Mouse (Mus musculus): ENCODE measurements around the gene Myo1e. TPM values are rescaled to one million over a fixed set of nuclear protein-coding genes. Genes with fewer than 3 reads are reported as not detected.

The Myo1e gene
- polyA plus RNA-seq, 1 experiment from 2014 or later, result 20.6 TPM

DNA sequence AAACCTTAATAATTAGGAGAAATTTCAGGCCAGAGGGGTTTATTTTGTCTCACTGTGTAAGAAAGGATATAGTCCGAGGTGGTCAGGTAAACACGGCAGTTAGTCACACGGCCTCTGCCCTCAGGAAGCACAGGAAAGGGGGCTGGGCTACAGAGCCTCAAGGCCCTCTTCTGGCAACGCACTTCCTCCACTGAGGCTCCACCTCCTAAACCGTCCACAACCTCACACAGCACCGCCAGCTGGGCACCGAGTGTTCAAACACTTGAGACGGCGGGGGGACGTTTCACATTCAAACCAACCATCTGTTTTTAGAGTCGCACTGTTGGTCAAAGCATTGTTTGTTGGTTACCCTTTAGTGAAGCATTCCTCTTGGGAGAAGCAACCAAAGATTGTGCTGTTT is 12.5 kb upstream of the Myo1e start:
- no peak overlapping the region for H3K4me2 ChIP-seq (replicated peaks; ENCODE audit: low read depth, low read length)
- no peaks in the 10 kb centered on the region for H3K4me1 ChIP-seq (ENCODE audit: control insufficient read depth, insufficient read depth, low read length)
- no peaks in the 10 kb centered on the region for H3K36me3 ChIP-seq (ENCODE audit: control insufficient read depth, insufficient read depth, low read length)
- H3K4me3 ChIP-seq (ENCODE audit: low read length), result no peak overlapping the region
- WGBS, result 86% methylated on average over 11 of the region's 11 CpGs
- H3K9ac ChIP-seq (ENCODE audit: low read depth, low read length), result no peak overlapping the region
- ATAC-seq (ENCODE audit: low FRiP score, low TSS enrichment), result no peak
- no peak overlapping the region for H3K27ac ChIP-seq (ENCODE audit: low read depth, low read length)
- no peaks in the 10 kb centered on the region for H3K9me3 ChIP-seq (ENCODE audit: control insufficient read depth, low read length)
- no peaks in the 10 kb centered on the region for H3K27me3 ChIP-seq (ENCODE audit: control insufficient read depth, insufficient read depth, low read length)

DNA sequence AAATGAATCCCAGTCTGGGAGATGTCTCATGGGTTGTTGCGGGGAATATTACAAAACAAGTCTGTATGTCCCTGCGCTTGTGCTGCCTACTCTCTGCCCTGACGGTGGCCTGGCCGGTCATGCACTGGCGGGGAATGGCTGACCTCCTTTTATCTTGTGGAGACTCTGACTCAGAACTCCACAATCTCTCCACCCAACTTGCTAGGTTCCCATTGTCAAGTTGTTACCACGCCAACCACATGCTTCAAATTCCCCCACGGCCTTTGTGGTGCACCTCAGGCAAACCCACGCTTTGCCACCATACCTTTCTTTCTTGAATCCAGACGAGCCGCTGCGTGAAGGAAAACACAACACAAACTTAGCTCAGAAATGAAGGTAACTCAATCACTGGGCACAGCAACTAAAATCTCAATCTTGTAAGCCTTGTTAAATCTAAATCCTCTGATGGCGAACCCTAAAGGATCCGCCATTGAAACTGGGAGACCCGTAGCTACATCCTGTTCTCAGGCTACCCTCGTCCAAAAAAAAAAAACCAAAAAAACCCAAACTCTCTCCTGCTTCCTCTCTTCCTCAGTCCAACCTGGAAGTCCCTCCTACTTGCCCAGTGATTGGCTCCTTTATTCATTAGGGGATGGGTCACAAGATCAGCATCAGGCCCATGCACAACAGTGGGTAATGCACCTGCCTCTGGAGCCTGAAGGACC is 10.0 kb upstream of the Myo1e start:
- Histone ChIP-seq H3K4me3 (ENCODE audit: low read length) (no peak overlapping the region), H3K27ac (ENCODE audit: low read depth, low read length) (no peak overlapping the region)
- WGBS, result 86% methylated on average over 15 of the region's 15 CpGs

DNA sequence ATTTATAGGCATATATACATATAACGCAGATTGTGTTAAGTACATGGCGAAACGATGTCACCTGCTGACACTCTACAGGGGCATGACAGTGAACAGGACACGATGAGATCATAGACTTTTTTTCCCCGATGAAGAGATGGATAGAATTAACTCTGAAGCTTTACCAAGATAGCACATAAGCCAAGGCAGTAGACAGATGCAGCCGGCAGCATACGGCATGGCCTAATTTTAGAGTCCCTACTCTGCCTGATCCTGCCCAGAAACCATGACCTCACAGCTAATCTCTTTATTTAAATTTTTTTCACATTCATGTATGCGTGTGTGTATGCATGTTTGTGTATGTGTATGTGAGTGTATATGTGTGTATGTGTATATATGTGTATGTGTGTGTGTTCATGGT is 9.2 kb upstream of the Myo1e start:
- no peak overlapping the region for H3K9ac ChIP-seq (ENCODE audit: low read depth, low read length)
- H3K4me3 ChIP-seq (ENCODE audit: low read length), result no peak overlapping the region
- no peaks in the 10 kb centered on the region for H3K4me1 ChIP-seq (ENCODE audit: control insufficient read depth, insufficient read depth, low read length)
- 93% methylated on average over 8 of the region's 8 CpGs for WGBS
- no peak overlapping the region for H3K27ac ChIP-seq (ENCODE audit: low read depth, low read length)
- no peaks in the 10 kb centered on the region for H3K36me3 ChIP-seq (ENCODE audit: control insufficient read depth, insufficient read depth, low read length)
- no peak overlapping the region for H3K4me2 ChIP-seq (replicated peaks; ENCODE audit: low read depth, low read length)
- no peak for ATAC-seq (ENCODE audit: low FRiP score, low TSS enrichment)
- H3K27me3 ChIP-seq (ENCODE audit: control insufficient read depth, insufficient read depth, low read length), result no peaks in the 10 kb centered on the region
- peaks cover 5% of the 10 kb centered on the region for H3K9me3 ChIP-seq (ENCODE audit: control insufficient read depth, low read length)

More for the DNA sequence above, 10.0 kb upstream of the Myo1e start:
- ATAC-seq (ENCODE audit: low FRiP score, low TSS enrichment), result no peak
- H3K36me3 ChIP-seq (ENCODE audit: control insufficient read depth, insufficient read depth, low read length), result no peaks in the 10 kb centered on the region
- H3K4me1 ChIP-seq (ENCODE audit: control insufficient read depth, insufficient read depth, low read length), result no peaks in the 10 kb centered on the region
- H3K9me3 ChIP-seq (ENCODE audit: control insufficient read depth, low read length), result no peaks in the 10 kb centered on the region
- no peak overlapping the region for H3K4me2 ChIP-seq (replicated peaks; ENCODE audit: low read depth, low read length)
- no peak overlapping the region for H3K9ac ChIP-seq (ENCODE audit: low read depth, low read length)
- no peaks in the 10 kb centered on the region for H3K27me3 ChIP-seq (ENCODE audit: control insufficient read depth, insufficient read depth, low read length)

DNA sequence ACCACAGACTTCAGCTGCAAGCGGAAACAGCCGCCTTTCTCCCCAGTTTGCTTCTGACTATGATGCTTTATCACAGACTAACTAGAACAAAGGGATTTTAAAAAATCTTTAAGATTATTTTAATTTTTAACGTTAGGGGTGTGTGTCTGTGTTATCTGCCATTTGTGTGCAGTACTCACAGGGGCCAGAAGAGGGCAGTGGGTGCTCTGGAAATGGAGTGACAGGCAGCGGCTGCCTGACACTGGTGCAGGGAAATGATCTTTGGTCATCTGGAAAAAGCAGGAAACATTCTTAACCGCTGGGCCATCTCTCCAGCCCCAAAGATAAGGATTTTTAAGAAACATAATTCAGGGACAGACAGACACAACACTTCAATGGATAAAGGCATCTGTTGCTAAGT is 4.4 kb upstream of the Myo1e start:
- Histone ChIP-seq H3K36me3 (ENCODE audit: control insufficient read depth, insufficient read depth, low read length) (no peaks in the 10 kb centered on the region), H3K27me3 (ENCODE audit: control insufficient read depth, insufficient read depth, low read length) (no peaks in the 10 kb centered on the region), H3K9me3 (ENCODE audit: control insufficient read depth, low read length) (peaks cover 5% of the 10 kb centered on the region), H3K4me2 (replicated peaks; ENCODE audit: low read depth, low read length) (no peak overlapping the region), H3K27ac (ENCODE audit: low read depth, low read length) (no peak overlapping the region), H3K9ac (ENCODE audit: low read depth, low read length) (no peak overlapping the region), H3K4me3 (ENCODE audit: low read length) (no peak overlapping the region), H3K4me1 (ENCODE audit: control insufficient read depth, insufficient read depth, low read length) (no peaks in the 10 kb centered on the region)
- ATAC-seq (ENCODE audit: low FRiP score, low TSS enrichment), result no peak
- 65% methylated on average over 5 of the region's 5 CpGs for WGBS

DNA sequence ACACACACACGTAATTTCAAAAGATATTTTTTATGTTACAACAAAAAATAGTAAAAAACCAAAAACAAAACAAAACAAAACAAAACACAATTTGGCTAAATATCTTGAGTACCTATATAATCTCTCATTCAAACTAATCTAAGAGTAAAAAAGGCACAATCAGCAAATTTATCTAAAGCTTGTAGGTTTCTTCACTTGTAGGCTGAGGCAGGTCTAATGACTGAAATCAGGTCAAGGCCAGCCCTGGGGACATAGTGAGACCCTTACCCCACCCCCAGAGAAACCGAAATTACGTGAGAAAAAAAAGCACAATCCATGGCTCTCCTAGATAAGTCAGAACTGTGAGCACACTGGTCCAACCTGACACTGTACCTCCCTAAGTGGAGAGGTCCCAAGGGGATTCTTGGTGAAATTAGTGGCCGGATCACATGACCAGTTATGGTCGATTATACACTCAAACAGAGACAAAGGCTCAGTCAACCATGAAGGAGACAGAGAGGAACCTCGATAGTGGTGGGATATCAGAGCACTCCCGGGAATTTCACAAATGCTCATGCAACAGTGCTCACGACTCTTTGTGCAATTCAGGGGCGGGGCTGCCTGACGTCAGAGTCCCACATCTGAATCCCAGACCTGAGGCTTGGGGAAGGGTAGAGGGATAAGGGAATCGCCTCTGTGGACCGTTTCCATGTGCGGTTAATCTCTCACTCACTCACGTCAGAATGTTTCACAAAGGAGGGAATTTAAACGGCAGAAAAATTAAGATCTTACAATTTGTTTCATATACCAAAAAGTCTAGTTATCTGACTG is 3.7 kb upstream of the Myo1e start:
- H3K9me3 ChIP-seq (ENCODE audit: control insufficient read depth, low read length), result peaks cover 5% of the 10 kb centered on the region
- H3K4me2 ChIP-seq (replicated peaks; ENCODE audit: low read depth, low read length), result no peak overlapping the region
- no peaks in the 10 kb centered on the region for H3K27me3 ChIP-seq (ENCODE audit: control insufficient read depth, insufficient read depth, low read length)
- no peak overlapping the region for H3K9ac ChIP-seq (ENCODE audit: low read depth, low read length)
- H3K4me3 ChIP-seq (ENCODE audit: low read length), result no peak overlapping the region
- no peak overlapping the region for H3K27ac ChIP-seq (ENCODE audit: low read depth, low read length)
- no peak for ATAC-seq (ENCODE audit: low FRiP score, low TSS enrichment)
- H3K36me3 ChIP-seq (ENCODE audit: control insufficient read depth, insufficient read depth, low read length), result no peaks in the 10 kb centered on the region
- H3K4me1 ChIP-seq (ENCODE audit: control insufficient read depth, insufficient read depth, low read length), result no peaks in the 10 kb centered on the region
- 66% methylated on average over 15 of the region's 15 CpGs for WGBS

DNA sequence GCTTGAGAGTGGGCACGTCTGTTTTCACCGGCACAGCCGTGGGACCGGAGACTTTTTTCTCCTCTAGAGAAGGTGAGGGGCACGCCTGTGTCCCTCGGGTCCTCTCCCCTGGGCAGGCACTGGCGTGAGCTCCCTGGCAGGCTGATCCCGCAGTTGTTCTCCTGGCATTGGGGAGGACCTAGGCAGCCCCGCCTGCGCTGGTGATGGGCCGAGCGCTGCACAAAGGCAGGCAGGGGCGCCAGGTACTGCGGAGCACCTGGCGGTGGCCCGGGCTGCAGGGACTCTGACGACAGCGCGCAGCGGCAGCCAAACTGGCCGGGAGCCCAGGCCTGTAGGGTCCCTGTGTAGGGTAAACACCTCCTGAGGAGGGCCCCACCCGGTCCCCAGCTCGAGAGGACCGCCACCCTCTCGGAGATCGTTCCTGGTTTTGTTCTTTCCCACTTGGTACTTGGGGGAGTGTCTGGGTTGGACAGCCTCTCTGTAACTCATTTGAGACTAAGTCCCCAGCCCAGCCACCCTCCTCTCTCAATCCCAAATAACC is 901 bp downstream of the Myo1e start:
- H3K4me3 ChIP-seq (ENCODE audit: low read length), result peak overlapping the region; percentile 76
- no peaks in the 10 kb centered on the region for H3K36me3 ChIP-seq (ENCODE audit: control insufficient read depth, insufficient read depth, low read length)
- under 1% methylated on average over 26 of the region's 26 CpGs for WGBS
- H3K9me3 ChIP-seq (ENCODE audit: control insufficient read depth, low read length), result no peaks in the 10 kb centered on the region
- H3K9ac ChIP-seq (ENCODE audit: low read depth, low read length), result peak overlapping the region; percentile 72
- H3K4me1 ChIP-seq (ENCODE audit: control insufficient read depth, insufficient read depth, low read length), result peaks cover 11% of the 10 kb centered on the region
- peak; percentile 36; the same call in 1 of the 2 replicates for ATAC-seq (ENCODE audit: low FRiP score, low TSS enrichment)
- H3K27ac ChIP-seq (ENCODE audit: low read depth, low read length), result peak overlapping the region; percentile 85; the same call in 1 of the 2 replicates
- H3K4me2 ChIP-seq (replicated peaks; ENCODE audit: low read depth, low read length), result peak overlapping the region; percentile 99
- no peaks in the 10 kb centered on the region for H3K27me3 ChIP-seq (ENCODE audit: control insufficient read depth, insufficient read depth, low read length)

DNA sequence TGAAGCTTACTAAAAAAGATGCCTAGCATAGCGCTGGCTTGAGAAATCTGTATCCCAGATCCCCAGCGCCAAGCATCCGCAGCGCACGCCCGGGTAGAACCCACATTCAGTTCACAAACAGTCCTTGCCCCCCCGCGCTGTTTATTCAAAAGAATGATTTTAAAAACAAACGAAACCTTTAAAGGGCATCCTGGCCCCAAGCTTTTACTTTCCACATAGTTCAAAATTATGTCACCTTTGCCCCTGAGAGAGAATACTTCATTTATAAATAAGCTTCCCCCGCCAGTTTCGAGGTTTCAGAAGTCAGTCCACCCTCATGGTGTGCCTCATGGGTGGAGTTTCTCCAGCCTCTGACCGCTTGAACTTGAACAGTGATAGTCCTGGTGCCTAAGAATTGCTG is 1.6 kb downstream of the Myo1e start:
- ATAC-seq (ENCODE audit: low FRiP score, low TSS enrichment), result no peak
- Histone ChIP-seq H3K4me2 (replicated peaks; ENCODE audit: low read depth, low read length) (peak overlapping the region; percentile 99), H3K9ac (ENCODE audit: low read depth, low read length) (peak overlapping the region; percentile 72; the same call in 1 of the 2 replicates), H3K27ac (ENCODE audit: low read depth, low read length) (no peak overlapping the region), H3K27me3 (ENCODE audit: control insufficient read depth, insufficient read depth, low read length) (no peaks in the 10 kb centered on the region), H3K36me3 (ENCODE audit: control insufficient read depth, insufficient read depth, low read length) (no peaks in the 10 kb centered on the region), H3K4me1 (ENCODE audit: control insufficient read depth, insufficient read depth, low read length) (peaks cover 11% of the 10 kb centered on the region), H3K9me3 (ENCODE audit: control insufficient read depth, low read length) (no peaks in the 10 kb centered on the region), H3K4me3 (ENCODE audit: low read length) (peak overlapping the region; percentile 76)
- WGBS, result 10% methylated on average over 12 of the region's 12 CpGs

DNA sequence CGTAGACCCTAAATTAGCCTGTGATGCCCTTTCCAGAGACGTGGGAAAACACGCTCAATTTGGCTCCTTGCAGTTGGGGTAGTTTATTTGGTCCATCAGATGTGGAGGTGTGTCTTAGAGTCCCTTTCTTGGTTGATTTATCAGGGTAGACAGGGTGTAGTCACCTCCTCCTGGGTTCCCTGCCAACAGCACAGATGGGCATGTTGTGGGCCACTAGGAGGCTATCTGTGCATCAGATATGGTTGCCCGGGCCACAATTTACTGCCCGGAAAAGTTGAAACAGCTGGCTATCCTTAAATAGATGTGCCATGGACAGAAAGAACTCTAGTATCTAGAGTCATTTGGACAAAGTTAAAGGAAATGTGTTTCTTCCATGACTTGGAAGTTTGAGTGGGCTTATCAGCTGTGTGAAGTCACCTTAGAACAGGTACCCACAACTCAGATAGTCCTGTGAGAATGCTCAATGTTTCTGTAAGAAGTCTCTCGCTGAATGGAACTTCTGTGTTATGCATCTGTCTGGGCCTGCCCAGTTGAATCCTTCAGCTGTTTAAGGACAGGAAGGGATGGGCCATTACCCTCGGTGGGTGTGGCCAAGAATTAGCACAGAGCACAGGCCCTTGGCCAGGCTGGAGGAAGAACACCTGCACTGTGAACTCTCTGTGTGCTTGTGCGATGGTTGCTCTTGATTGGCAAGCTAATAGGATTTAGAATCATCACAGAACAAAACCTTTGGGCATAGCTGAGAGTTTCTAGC is 2.3 kb downstream of the Myo1e start:
- peak; percentile 50; the same call in 1 of the 2 replicates for ATAC-seq (ENCODE audit: low FRiP score, low TSS enrichment)
- Histone ChIP-seq H3K27ac (ENCODE audit: low read depth, low read length) (no peak overlapping the region), H3K4me1 (ENCODE audit: control insufficient read depth, insufficient read depth, low read length) (peaks cover 11% of the 10 kb centered on the region), H3K4me3 (ENCODE audit: low read length) (no peak overlapping the region; the same call in 1 of the 2 replicates), H3K27me3 (ENCODE audit: control insufficient read depth, insufficient read depth, low read length) (no peaks in the 10 kb centered on the region), H3K9ac (ENCODE audit: low read depth, low read length) (no peak overlapping the region), H3K4me2 (replicated peaks; ENCODE audit: low read depth, low read length) (peak overlapping the region; percentile 99; the same call in 1 of the 2 replicates), H3K36me3 (ENCODE audit: control insufficient read depth, insufficient read depth, low read length) (no peaks in the 10 kb centered on the region), H3K9me3 (ENCODE audit: control insufficient read depth, low read length) (no peaks in the 10 kb centered on the region)
- 48% methylated on average over 8 of the region's 8 CpGs for WGBS

Data from kidney, embryonic 14.5 days (tissue).